Mouse (Mus musculus): ENCODE results near the gene Tmem120b.

DNA sequence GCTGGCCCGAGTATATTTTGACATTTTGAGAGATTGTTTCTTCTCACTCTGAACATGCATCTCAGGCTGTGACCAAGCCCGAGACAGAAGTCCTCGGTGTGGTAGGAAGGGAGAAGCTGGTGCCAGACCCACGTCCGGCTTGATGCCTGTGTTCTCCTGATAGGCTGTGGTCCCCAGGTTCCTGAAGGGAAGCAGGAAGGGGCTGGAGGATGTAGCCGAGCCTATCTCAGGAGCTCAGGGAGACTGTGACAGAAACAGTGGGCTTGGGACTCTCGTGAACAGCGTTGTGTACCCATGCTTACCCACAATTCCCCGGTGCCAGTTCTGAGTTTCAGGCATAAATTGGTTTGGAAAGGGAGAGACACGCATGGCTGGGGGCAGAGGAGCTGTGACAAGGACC lies 50.6 kb downstream of the Tmem120b start:
- TF ChIP-seq CTCF (IDR thresholded peaks at IDR 0.05) (no peak), EP300 (IDR thresholded peaks at IDR 0.05) (no peak)

All from lung, postnatal 0 days (tissue).